Mouse (Mus musculus) lung, embryonic 15.5 days (tissue): ENCODE results near the gene Ift27. TPM values are rescaled to one million over a fixed set of nuclear protein-coding genes. Genes with fewer than 3 reads are reported as not detected.
A peak's percentile ranks its signal among the peaks of the same experiment; 100 is the strongest.

Experiments
- ATAC-seq: fragments of 200-750 bp; cut with Nextera tagmentation; 2 replicates; pipeline ENCODE4 v1.8.0; 2017; ENCODE audit warnings: moderate number of reproducible peaks, borderline replicate concordance; ENCODE audit not compliant: low FRiP score, low TSS enrichment; ENCODE audit errors: extremely low read depth
- H3K27ac ChIP-seq: fragments of 300-500 bp; sonication (generic); 2 replicates; pipeline ENCODE4 v1.5.1; 2015; ENCODE audit warnings: moderate library complexity, mild to moderate bottlenecking, inconsistent platforms
- H3K27me3 ChIP-seq: fragments of 300-500 bp; sonication (generic); 2 replicates; pipeline ENCODE4 v1.6.1; 2015; ENCODE audit warnings: inconsistent platforms
- H3K36me3 ChIP-seq: fragments of 300-500 bp; sonication (generic); 2 replicates; pipeline ENCODE4 v1.6.1; 2015; ENCODE audit warnings: inconsistent platforms
- H3K4me1 ChIP-seq: fragments of 300-500 bp; sonication (generic); 2 replicates; pipeline ENCODE4 v1.6.1; 2015; ENCODE audit warnings: inconsistent platforms
- H3K4me2 ChIP-seq: fragments of 300-500 bp; sonication (generic); 2 replicates; pipeline ENCODE4 v1.6.1; 2015; ENCODE audit warnings: inconsistent platforms, mild to moderate bottlenecking, moderate library complexity
- H3K4me3 ChIP-seq: fragments of 300-500 bp; sonication (generic); 2 replicates; pipeline ENCODE4 v1.5.1; 2015; ENCODE audit warnings: mild to moderate bottlenecking, inconsistent platforms
- H3K9ac ChIP-seq: fragments of 300-500 bp; sonication (generic); 2 replicates; pipeline ENCODE4 v1.6.1; 2015; ENCODE audit warnings: inconsistent platforms
- H3K9me3 ChIP-seq: fragments of 300-500 bp; sonication (generic); 2 replicates; pipeline ENCODE4 v1.6.1; 2016; ENCODE audit warnings: inconsistent platforms
- WGBS: fragments of 180-500 bp; shearing (Covaris S2); methylation state at CpG from one replicate; pipeline ENCODE4 v1.1.7; 2015; 5-methylcytosine and 5-hydroxymethylcytosine counted together
- polyA plus RNA-seq: library from polyadenylated mRNA; unstranded; fragments of >200 nt; fragmentation: Nextera tagmentation; extraction: Ambion mirVana; gene quantifications from 2 replicates; pipeline ENCODE4 v1.2.1, GENCODE M21; 2015

Ift27 gene
- polyA plus RNA-seq, 1 experiment from 2014 or later: 88.0 TPM

- H3K27me3 ChIP-seq: no peaks in the 10 kb centered on the region
- no peak overlapping the region for H3K27ac ChIP-seq
- H3K9ac ChIP-seq: no peak overlapping the region
- no peaks in the 10 kb centered on the region for H3K4me1 ChIP-seq
- no peaks in the 10 kb centered on the region for H3K36me3 ChIP-seq
- ATAC-seq: no peak
- WGBS: 56% methylated on average over 2 of the region's 2 CpGs
- H3K4me3 ChIP-seq: no peak overlapping the region
- H3K4me2 ChIP-seq: no peak overlapping the region
- H3K9me3 ChIP-seq: no peaks in the 10 kb centered on the region
Measured at GRCm38 (mm10) chr15:78133389-78133788, 40.5 kb downstream of the Ift27 start.

GRCm38 (mm10) chr15:78119704-78120103, 54.2 kb downstream of the Ift27 start, which contains the start of gene Cacng2:
Gene Cacng2, minus strand, starts transcription at chr15:78120028.
- Histone ChIP-seq H3K36me3 (no peaks in the 10 kb centered on the region), H3K27me3 (peaks cover 14% of the 10 kb centered on the region), H3K27ac (no peak within 1 kb of the TSS), H3K4me1 (peaks cover 5% of the 10 kb centered on the region), H3K9me3 (no peaks in the 10 kb centered on the region), H3K4me2 (peak within 1 kb of the TSS; percentile 48), H3K9ac (no peak within 1 kb of the TSS), H3K4me3 (no peak within 1 kb of the TSS)
- peak; percentile 98 for ATAC-seq
- 0% methylated on average over 39 of the region's 42 CpGs for WGBS

GRCm38 (mm10) chr15:78119248-78119647, 54.7 kb downstream of the Ift27 start:
- Histone ChIP-seq H3K36me3 (no peaks in the 10 kb centered on the region), H3K4me3 (no peak overlapping the region), H3K27me3 (peaks cover 14% of the 10 kb centered on the region), H3K9ac (no peak overlapping the region), H3K4me2 (peak overlapping the region; percentile 48), H3K27ac (no peak overlapping the region), H3K4me1 (peaks cover 5% of the 10 kb centered on the region), H3K9me3 (no peaks in the 10 kb centered on the region)
- ATAC-seq: no peak
- WGBS: 5% methylated on average over 38 of the region's 39 CpGs

- ATAC-seq: no peak
- no peak overlapping the region for H3K9ac ChIP-seq
Measured at GRCm38 (mm10) chr15:78118275-78118995, 55.5 kb downstream of the Ift27 start.

GRCm38 (mm10) chr15:78117731-78118130, 56.2 kb downstream of the Ift27 start:
- no peak overlapping the region for H3K4me3 ChIP-seq
- peaks cover 5% of the 10 kb centered on the region for H3K4me1 ChIP-seq
- ATAC-seq: no peak
- H3K27ac ChIP-seq: no peak overlapping the region
- no peaks in the 10 kb centered on the region for H3K36me3 ChIP-seq
- H3K9ac ChIP-seq: no peak overlapping the region
- WGBS: 86% methylated on average over 16 of the region's 16 CpGs
- no peak overlapping the region for H3K4me2 ChIP-seq
- H3K27me3 ChIP-seq: peaks cover 14% of the 10 kb centered on the region
- no peaks in the 10 kb centered on the region for H3K9me3 ChIP-seq

More at GRCm38 (mm10) chr15:78118275-78118995, 55.5 kb downstream of the Ift27 start:
- Histone ChIP-seq H3K9me3 (no peaks in the 10 kb centered on the region), H3K36me3 (no peaks in the 10 kb centered on the region), H3K4me2 (no peak overlapping the region), H3K27me3 (peaks cover 14% of the 10 kb centered on the region), H3K27ac (no peak overlapping the region), H3K4me3 (no peak overlapping the region), H3K4me1 (peaks cover 5% of the 10 kb centered on the region)
- 69% methylated on average over 15 of the region's 18 CpGs for WGBS

GRCm38 (mm10) chr15:78116936-78117335, 57.0 kb downstream of the Ift27 start:
- H3K9ac ChIP-seq: no peak overlapping the region
- H3K4me1 ChIP-seq: peaks cover 5% of the 10 kb centered on the region
- H3K36me3 ChIP-seq: no peaks in the 10 kb centered on the region
- no peaks in the 10 kb centered on the region for H3K9me3 ChIP-seq
- H3K4me2 ChIP-seq: no peak overlapping the region
- WGBS: 82% methylated on average over 10 of the region's 10 CpGs
- H3K4me3 ChIP-seq: no peak overlapping the region
- H3K27ac ChIP-seq: no peak overlapping the region
- no peak for ATAC-seq
- peaks cover 14% of the 10 kb centered on the region for H3K27me3 ChIP-seq

GRCm38 (mm10) chr15:78116244-78116643, 57.7 kb downstream of the Ift27 start:
- H3K9ac ChIP-seq: no peak overlapping the region
- H3K27me3 ChIP-seq: peaks cover 14% of the 10 kb centered on the region
- H3K9me3 ChIP-seq: no peaks in the 10 kb centered on the region
- H3K27ac ChIP-seq: no peak overlapping the region
- no peak overlapping the region for H3K4me3 ChIP-seq
- ATAC-seq: no peak
- WGBS: 69% methylated on average over 10 of the region's 10 CpGs
- no peaks in the 10 kb centered on the region for H3K36me3 ChIP-seq
- H3K4me1 ChIP-seq: peaks cover 5% of the 10 kb centered on the region
- no peak overlapping the region for H3K4me2 ChIP-seq

Other genes with a start within 250 kb of the Ift27 start
- gene Txn2, start 245.1 kb downstream of the Ift27 start, polyA plus RNA-seq: 207 and 211 TPM in 2 replicates
- 3.8 TPM in 2 replicates for gene Foxred2, start 217.4 kb downstream of the Ift27 start, polyA plus RNA-seq
- 178 and 187 TPM in 2 replicates for gene Eif3d, start 203.3 kb downstream of the Ift27 start, polyA plus RNA-seq
- gene Cacng2, start 54.1 kb downstream of the Ift27 start, polyA plus RNA-seq: not detected in 2 replicates
- 0.18 and 0.26 TPM in 2 replicates for gene Pvalb, start 32.3 kb upstream of the Ift27 start, polyA plus RNA-seq
- 5.3 and 5.9 TPM in 2 replicates for gene Ncf4, start 70.7 kb upstream of the Ift27 start, polyA plus RNA-seq
- 0.22 and 0.47 TPM in 2 replicates for gene Csf2rb2, start 131.6 kb upstream of the Ift27 start, polyA plus RNA-seq
- 2.3 and 2.7 TPM in 2 replicates for gene Csf2rb, start 151.6 kb upstream of the Ift27 start, polyA plus RNA-seq
- gene Tex33, start 221.8 kb upstream of the Ift27 start, polyA plus RNA-seq: not detected in 2 replicates
- 81.1 and 88.7 TPM in 2 replicates for gene Tst, start 231.8 kb upstream of the Ift27 start, polyA plus RNA-seq
- gene Mpst, start 232.3 kb upstream of the Ift27 start, polyA plus RNA-seq: 3.3 and 4.1 TPM in 2 replicates